Mouse (Mus musculus) midbrain, embryonic 10.5 days (tissue): Measurements from ENCODE around the gene Syt17. TPM values are rescaled to one million over a fixed set of nuclear protein-coding genes. Genes with fewer than 3 reads are reported as not detected.

Experiments
- DNase-seq: peaks from one replicate; pipeline ENCODE4 v3.0.0-alpha.2; 2017; ENCODE audit warnings: low spot score
- H3K27ac ChIP-seq: fragments of 300-500 bp; sonication (generic); replicated peaks from 2 replicates; pipeline ENCODE4 v1.5.1; 2016; ENCODE audit warnings: mild to moderate bottlenecking
- H3K27me3 ChIP-seq: fragments of 300-500 bp; sonication (generic); 2 replicates; pipeline ENCODE4 v1.6.1; 2016; ENCODE audit warnings: low read depth, mild to moderate bottlenecking; ENCODE audit not compliant: poor library complexity, severe bottlenecking
- H3K36me3 ChIP-seq: fragments of 300-500 bp; sonication (generic); 2 replicates; pipeline ENCODE4 v1.6.1; 2016; ENCODE audit warnings: mild to moderate bottlenecking, moderate library complexity
- H3K4me1 ChIP-seq: fragments of 300-500 bp; sonication (generic); 2 replicates; pipeline ENCODE4 v1.6.1; 2016
- H3K4me3 ChIP-seq: fragments of 300-500 bp; sonication (generic); 2 replicates; pipeline ENCODE4 v1.5.1; 2016; ENCODE audit warnings: mild to moderate bottlenecking, moderate library complexity
- H3K9me3 ChIP-seq: fragments of 300-500 bp; sonication (generic); replicated peaks from 2 replicates; pipeline ENCODE4 v1.6.1; 2016; ENCODE audit warnings: mild to moderate bottlenecking
- WGBS: fragments of 180-500 bp; shearing (Covaris S2); methylation state at CpG from one replicate; pipeline ENCODE4 v1.1.7; 2016; 5-methylcytosine and 5-hydroxymethylcytosine counted together
- polyA plus RNA-seq: library from polyadenylated mRNA; unstranded; fragments of >200 nt; fragmentation: Nextera tagmentation; extraction: Ambion mirVana; gene quantifications from 2 replicates; pipeline ENCODE4 v1.2.1, GENCODE M21; 2016

Gene Syt17
- polyA plus RNA-seq, 1 experiment from 2014 or later, result 2.0 TPM

DNA sequence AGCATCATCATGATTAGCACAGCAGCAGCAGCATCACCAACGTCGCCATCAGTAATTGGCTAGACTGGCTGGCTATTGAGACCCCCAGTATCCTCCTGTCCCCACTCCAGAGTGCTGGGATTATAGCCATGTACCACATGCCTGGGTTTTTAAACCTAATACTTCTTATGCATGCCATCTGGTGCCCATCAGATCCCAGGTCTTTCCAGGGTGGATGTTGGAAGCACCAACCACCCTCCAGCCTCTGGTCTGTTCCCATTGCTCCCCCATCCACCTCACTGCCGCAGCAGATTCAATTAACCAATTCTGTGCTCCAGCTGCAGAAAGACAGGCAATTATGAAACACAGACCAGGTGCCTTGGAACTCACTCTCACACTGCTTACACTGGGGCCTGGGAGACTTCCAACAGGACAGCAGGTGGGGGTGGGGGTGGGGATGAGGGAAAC is 45.4 kb downstream of the Syt17 start:
- H3K9me3 ChIP-seq, result no peaks in the 10 kb centered on the region
- H3K4me1 ChIP-seq, result 0 out of 2 replicates have a peak, but pooled peaks cover 10% of the 10 kb centered on the region
- H3K27ac ChIP-seq, result no peak overlapping the region
- no peak overlapping the region for H3K4me3 ChIP-seq
- 77% methylated on average over 3 of the region's 3 CpGs for WGBS
- H3K36me3 ChIP-seq, result no peaks in the 10 kb centered on the region
- H3K27me3 ChIP-seq, result no peaks in the 10 kb centered on the region
- DNase-seq, result no peak

DNA sequence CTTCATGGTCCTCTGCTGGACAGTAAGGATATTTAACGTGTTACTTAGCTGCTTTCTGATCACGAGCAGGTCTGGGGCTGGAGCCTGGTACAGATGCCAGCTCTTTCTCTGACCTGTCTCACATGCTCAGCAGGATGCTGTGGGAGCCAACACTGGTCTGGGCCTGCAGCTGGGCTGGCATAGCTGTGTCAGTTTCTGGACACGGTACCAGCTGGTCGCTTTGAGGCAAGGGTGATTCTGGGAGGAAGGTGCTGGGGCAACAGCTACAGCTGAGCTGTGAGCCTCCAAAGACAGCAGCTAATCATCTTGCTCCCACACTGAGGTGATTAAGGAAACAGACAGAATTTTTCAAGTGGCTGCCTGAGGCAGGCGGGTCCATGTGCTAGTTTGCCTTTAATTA is 46.1 kb downstream of the Syt17 start:
- H3K27me3 ChIP-seq, result no peaks in the 10 kb centered on the region
- no peak overlapping the region for H3K27ac ChIP-seq
- WGBS, result 89% methylated on average over 5 of the region's 5 CpGs

DNA sequence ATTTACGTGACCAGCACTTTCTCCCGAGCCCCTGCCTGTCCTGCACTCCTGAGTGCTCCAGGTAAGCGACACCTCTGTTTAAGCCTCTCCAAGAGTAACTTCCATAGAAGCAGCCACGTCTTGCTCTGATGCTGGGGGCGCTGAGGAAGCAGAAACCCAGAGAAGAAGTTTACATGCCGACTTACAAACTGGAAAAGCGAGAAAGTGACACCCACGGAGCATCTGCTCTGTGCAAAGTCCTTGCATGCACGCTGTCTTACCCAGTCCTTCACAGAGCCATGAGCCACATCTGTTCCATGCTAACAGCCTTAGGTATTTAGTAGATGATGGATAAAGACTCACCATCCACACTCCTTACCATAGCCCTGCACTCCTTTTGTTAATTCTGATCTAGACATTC is 48.3 kb downstream of the Syt17 start:
- Histone ChIP-seq H3K36me3 (no peaks in the 10 kb centered on the region), H3K9me3 (no peaks in the 10 kb centered on the region), H3K4me1 (0 out of 2 replicates have a peak, but pooled peaks cover 6% of the 10 kb centered on the region), H3K4me3 (no peak overlapping the region), H3K27ac (no peak overlapping the region), H3K27me3 (no peaks in the 10 kb centered on the region)
- no peak for DNase-seq
- 89% methylated on average over 9 of the region's 9 CpGs for WGBS

More for the DNA sequence above, 46.1 kb downstream of the Syt17 start:
- no peak for DNase-seq
- H3K36me3 ChIP-seq, result no peaks in the 10 kb centered on the region
- 0 out of 2 replicates have a peak, but pooled peaks cover 10% of the 10 kb centered on the region for H3K4me1 ChIP-seq
- no peak overlapping the region for H3K4me3 ChIP-seq
- H3K9me3 ChIP-seq, result no peaks in the 10 kb centered on the region

DNA sequence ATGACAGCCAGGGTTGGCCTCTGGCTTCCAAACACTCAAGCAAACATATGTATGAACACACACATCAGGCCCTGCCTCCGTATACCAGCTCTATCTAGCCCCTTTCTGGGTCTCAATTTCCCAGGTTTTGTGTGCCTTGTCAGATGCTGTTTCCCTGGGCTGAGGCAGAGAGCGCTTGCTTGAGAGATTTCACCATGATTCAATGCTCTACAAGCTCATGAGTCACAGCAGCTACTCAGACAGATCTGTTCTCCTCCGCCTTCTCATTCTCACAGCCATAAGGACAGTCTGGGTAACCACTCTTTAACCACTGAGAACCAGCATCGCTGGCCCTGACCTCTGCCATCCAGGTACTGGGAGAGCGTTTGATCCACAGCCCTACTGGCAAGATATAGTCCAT is 57.3 kb downstream of the Syt17 start:
- H3K9me3 ChIP-seq, result no peaks in the 10 kb centered on the region
- WGBS, result 90% methylated on average over 5 of the region's 5 CpGs
- H3K4me1 ChIP-seq, result no peaks in the 10 kb centered on the region
- no peak for DNase-seq
- H3K27ac ChIP-seq, result no peak overlapping the region
- no peaks in the 10 kb centered on the region for H3K36me3 ChIP-seq
- no peak overlapping the region for H3K4me3 ChIP-seq
- H3K27me3 ChIP-seq, result no peaks in the 10 kb centered on the region

DNA sequence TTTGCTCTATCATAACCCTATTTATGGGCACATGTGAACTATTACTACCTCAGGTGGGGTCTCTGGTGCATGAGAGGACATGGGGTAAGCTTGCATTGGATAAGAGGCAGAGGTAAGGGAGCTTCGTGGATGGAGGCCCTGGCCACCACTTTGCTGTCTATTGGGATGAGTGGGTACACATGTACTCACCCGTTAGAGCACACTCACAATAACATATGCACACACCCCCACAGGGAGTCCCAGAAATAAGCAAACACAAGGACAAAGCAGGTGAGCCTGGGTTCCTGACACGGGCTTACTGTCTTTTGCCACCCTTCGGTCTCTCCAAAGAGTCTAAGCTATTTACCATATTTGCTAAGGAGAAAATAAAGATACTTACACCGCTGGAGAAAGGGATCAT is 67.0 kb downstream of the Syt17 start:
- Histone ChIP-seq H3K27me3 (no peaks in the 10 kb centered on the region), H3K4me3 (no peak overlapping the region), H3K9me3 (no peaks in the 10 kb centered on the region), H3K27ac (no peak overlapping the region), H3K4me1 (no peaks in the 10 kb centered on the region), H3K36me3 (no peaks in the 10 kb centered on the region)
- WGBS, result 89% methylated on average over 5 of the region's 5 CpGs
- DNase-seq, result no peak

DNA sequence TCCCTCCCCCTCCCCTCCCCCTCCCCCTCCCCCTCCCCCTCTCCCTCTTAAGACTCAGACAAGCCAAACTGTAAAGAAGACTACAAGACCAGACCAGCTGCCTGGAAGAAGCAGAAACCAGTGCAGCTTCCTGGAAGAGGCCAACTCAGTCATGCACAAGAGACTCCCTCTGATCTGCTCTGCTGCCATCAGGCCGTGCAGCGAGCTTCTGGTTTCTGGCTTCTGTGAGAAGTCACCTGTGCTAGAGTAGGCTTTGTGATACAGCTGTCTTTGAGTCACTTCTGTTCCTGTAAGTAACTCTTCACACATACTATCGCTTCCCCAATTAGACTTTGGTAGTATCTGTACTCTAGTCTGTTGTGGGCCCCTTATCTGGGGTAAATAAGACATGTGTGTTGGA is 68.0 kb downstream of the Syt17 start:
- no peaks in the 10 kb centered on the region for H3K27me3 ChIP-seq
- DNase-seq, result no peak
- H3K9me3 ChIP-seq, result no peaks in the 10 kb centered on the region
- 89% methylated on average over 3 of the region's 3 CpGs for WGBS
- H3K4me3 ChIP-seq, result no peak overlapping the region
- H3K27ac ChIP-seq, result no peak overlapping the region
- no peaks in the 10 kb centered on the region for H3K4me1 ChIP-seq
- H3K36me3 ChIP-seq, result no peaks in the 10 kb centered on the region

DNA sequence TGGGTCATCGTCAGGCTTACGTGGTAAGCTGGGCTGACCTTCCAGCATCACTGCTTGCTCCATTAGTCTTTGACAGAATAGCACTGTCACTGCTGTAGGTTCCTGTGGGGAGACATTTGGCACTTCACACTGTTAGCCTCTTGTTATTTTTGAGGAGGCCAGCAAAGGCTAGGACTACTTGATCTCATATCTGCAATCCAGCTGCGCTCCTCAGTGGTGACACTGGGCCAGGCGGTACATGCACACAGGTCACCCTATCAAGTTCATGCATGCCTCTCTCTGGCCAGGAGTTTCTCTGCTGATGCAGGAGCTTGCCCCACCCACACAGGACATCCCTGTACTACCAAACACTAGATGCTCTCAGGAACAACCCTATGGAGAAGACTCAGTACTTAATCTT is 71.4 kb downstream of the Syt17 start:
- no peaks in the 10 kb centered on the region for H3K4me1 ChIP-seq
- no peak for DNase-seq
- H3K27ac ChIP-seq, result no peak overlapping the region
- H3K9me3 ChIP-seq, result no peaks in the 10 kb centered on the region
- H3K36me3 ChIP-seq, result no peaks in the 10 kb centered on the region
- no peak overlapping the region for H3K4me3 ChIP-seq
- H3K27me3 ChIP-seq, result no peaks in the 10 kb centered on the region
- WGBS, result 98% methylated on average over 4 of the region's 4 CpGs

DNA sequence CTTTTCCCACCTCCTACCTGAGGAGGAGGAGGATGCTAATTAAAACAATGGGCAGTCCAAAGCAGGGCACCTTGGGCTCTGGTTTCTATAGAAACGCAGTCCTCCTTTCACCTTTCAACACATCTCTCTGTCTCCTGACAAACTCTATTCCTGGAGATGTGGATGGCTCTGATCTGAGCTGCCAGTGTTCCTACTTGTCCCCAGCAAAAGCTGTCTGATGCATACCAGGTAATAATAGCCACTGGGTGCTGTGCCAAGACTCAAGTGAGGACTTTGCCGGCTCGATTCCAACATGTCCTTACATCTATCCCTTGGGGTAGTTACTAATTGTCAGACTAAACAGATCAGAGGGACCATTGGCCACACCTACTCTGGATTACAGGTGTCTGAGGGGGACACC is 72.7 kb downstream of the Syt17 start:
- DNase-seq, result no peak
- Histone ChIP-seq H3K4me3 (no peak overlapping the region), H3K36me3 (no peaks in the 10 kb centered on the region), H3K9me3 (no peaks in the 10 kb centered on the region), H3K27ac (no peak overlapping the region), H3K4me1 (no peaks in the 10 kb centered on the region), H3K27me3 (no peaks in the 10 kb centered on the region)
- 91% methylated on average over 3 of the region's 3 CpGs for WGBS

DNA sequence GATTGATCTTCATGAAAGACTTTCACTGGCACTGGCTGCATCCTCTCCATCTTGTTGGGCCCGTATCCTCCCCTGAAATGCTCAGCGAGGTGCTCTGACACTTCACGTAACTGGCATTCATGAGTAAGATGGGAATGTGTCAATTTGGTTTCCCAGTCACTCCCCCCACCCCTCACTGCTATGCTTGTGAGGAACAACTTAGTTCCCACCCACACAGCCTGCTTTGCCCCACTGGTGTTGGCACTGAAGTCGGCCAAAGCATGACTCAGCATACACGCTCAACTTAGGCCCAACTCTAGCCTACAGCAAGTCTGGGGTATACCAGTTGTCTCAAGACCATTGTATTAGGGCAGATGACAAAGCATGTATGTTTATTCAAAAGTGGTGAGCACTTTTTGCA is 76.7 kb downstream of the Syt17 start:
- no peaks in the 10 kb centered on the region for H3K9me3 ChIP-seq
- H3K27me3 ChIP-seq, result no peaks in the 10 kb centered on the region
- H3K36me3 ChIP-seq, result no peaks in the 10 kb centered on the region
- H3K27ac ChIP-seq, result no peak overlapping the region
- H3K4me3 ChIP-seq, result no peak overlapping the region
- no peak for DNase-seq
- 93% methylated on average over 5 of the region's 5 CpGs for WGBS
- no peaks in the 10 kb centered on the region for H3K4me1 ChIP-seq

DNA sequence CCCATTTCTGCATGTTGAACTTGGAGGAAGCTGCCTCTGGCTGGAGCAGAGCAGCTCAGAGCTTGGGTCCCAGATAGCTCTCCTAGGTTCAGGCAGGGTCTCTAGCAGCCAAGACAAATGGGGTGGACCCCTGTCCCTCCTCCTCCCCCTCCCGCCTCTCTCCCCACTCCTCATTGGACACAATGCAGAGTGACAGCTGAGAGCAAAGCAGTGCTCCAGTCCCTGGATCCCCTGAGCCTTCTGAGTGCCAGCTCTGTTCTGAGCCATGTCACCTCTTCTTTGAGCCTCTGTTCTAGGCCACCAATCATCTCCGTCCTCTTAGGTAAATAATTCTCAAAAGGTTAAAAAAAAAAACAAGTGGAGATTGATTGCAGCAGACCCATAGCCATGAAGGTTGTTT is 78.3 kb downstream of the Syt17 start:
- WGBS, result 76% methylated on average over 2 of the region's 2 CpGs
- H3K27ac ChIP-seq, result no peak overlapping the region
- peaks cover 6% of the 10 kb centered on the region for H3K4me1 ChIP-seq
- no peaks in the 10 kb centered on the region for H3K9me3 ChIP-seq
- no peak for DNase-seq
- no peak overlapping the region for H3K4me3 ChIP-seq
- no peaks in the 10 kb centered on the region for H3K27me3 ChIP-seq
- H3K36me3 ChIP-seq, result no peaks in the 10 kb centered on the region

DNA sequence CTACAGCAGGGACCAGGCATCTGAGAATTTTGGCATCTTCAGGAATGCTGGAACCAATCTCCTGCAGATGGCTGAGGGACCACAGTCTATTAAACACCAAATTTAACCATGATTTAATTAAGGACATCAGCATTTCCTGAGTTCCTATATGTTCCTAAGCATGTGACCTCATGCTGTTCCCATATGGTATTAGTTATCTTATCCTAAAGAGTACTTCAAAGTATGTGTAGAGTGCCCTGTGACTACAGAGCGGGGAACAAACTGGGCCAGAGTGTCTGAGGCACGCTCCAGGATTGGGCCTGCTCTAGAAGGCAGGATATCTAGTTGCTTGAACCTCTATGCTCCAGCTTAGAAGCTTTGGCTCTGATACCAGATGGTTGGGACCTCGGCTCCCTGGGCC is 82.1 kb downstream of the Syt17 start:
- H3K9me3 ChIP-seq, result no peaks in the 10 kb centered on the region
- H3K27me3 ChIP-seq, result no peaks in the 10 kb centered on the region
- 78% methylated on average over 3 of the region's 3 CpGs for WGBS
- no peaks in the 10 kb centered on the region for H3K36me3 ChIP-seq
- H3K4me1 ChIP-seq, result peaks cover 13% of the 10 kb centered on the region
- no peak overlapping the region for H3K27ac ChIP-seq
- H3K4me3 ChIP-seq, result no peak overlapping the region
- DNase-seq, result no peak

DNA sequence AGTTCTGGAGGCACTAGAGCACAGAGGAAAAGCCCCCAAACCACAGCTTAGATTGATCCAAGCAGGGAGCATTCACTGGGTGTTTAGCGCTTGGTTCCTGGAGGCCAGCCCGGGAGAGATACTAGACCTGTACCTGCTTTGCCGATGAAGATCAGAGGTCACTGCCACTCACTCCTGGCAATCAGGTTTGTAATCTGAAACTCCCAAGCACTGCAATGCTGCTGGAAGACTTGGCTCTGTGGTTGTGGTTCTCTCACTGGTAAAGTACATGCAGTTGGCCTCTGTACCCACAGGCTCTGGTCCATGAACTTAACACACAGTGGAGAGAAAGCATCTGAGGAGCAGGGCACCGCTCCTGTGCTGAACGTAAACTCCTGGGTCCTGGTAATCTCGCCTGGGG is 82.8 kb downstream of the Syt17 start:
- no peak for DNase-seq
- 78% methylated on average over 6 of the region's 6 CpGs for WGBS
- no peaks in the 10 kb centered on the region for H3K36me3 ChIP-seq
- no peaks in the 10 kb centered on the region for H3K27me3 ChIP-seq
- H3K4me3 ChIP-seq, result no peak overlapping the region
- no peak overlapping the region for H3K27ac ChIP-seq
- no peaks in the 10 kb centered on the region for H3K9me3 ChIP-seq
- peaks cover 13% of the 10 kb centered on the region for H3K4me1 ChIP-seq

DNA sequence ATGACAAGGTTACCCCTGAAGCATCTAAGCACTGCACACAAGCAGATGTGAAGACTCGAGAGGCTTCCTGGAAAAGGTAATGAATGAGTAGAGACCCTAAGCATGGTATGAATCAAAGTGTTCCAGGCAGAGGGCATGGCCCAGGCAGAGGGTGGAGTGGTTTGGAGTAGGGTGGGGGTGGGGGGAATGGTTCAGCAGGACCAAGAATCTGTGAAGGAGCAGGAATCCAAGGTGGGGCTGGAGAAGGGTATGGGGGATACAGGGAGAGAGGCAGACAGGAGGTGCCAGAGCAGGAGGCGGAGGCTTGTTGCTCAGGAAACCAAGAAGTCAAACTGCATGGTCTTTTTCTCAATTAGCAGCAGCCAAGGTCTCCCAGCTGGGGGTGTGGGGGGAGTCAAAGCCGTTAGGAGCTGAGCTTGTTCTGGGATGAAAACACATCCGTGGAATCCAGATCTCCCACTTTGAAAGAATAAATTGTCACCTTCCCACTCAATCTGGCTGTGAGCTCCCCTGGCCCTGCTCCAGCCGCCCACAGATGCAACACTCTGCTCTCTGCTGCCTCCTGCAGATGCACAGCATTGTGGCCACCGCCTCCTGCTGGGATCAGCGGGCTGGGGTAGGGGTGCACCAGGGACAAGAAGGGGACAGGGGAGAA is 83.5 kb downstream of the Syt17 start:
- DNase-seq, result no peak
- 42% methylated on average over 7 of the region's 7 CpGs for WGBS
- Histone ChIP-seq H3K27me3 (no peaks in the 10 kb centered on the region), H3K4me3 (no peak overlapping the region), H3K27ac (no peak overlapping the region), H3K4me1 (peaks cover 13% of the 10 kb centered on the region), H3K9me3 (no peaks in the 10 kb centered on the region), H3K36me3 (no peaks in the 10 kb centered on the region)
